Mouse (Mus musculus): ENCODE data around the gene Abcf1.

Abcf1 gene

GRCm38 (mm10) chr17:35920384-35920783 lies 49.2 kb downstream of the Abcf1 start:
- peak; percentile 25 for DNase-seq (ENCODE audit: low read depth, low spot score)

- DNase-seq (ENCODE audit: low read depth, low spot score), result no peak
Measured at GRCm38 (mm10) chr17:35919864-35920301, 49.7 kb downstream of the Abcf1 start.

- peak; percentile 100 for DNase-seq (ENCODE audit: low read depth, low spot score)
Measured at GRCm38 (mm10) chr17:35919060-35919715, 50.4 kb downstream of the Abcf1 start.

GRCm38 (mm10) chr17:35918276-35919059 lies 51.1 kb downstream of the Abcf1 start:
- peak; percentile 77 for DNase-seq (ENCODE audit: low read depth, low spot score)

DNA sequence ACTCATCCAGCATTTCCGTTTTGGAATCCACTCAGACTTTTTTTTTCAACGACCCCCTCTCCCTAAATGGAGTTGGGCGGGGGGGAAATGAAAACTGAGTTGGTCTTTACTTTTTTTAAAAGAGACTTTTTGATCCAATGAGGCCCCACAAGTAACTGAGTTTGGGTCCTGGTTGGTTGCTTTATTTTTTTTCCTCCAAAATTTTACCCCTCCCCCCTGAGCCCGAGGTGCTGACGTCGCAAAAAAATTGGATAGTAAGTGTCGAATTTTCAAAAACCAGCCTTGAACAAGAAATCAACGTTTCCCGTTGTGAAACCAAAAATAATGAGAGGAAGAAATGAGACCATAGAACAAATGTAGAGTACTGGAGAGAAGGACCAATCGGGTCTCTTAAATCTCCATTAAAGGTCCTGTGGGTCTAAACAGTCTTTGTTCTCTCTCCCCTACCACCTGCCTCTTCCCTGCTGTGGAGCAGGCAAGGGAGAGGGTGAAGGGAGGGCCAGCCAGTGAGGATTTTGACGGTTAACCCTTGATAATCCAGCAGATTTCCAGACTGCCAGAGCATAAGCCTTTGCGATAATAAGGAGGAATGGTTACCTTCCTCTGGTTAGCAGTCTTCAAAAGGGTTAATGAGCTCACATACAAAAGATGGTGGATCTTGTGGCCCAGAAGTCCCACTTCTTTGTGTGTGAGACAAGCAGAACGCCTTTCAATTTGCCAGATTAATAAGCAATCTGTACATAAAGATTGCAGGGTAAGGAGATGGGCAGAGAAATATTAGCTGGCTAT lies 51.9 kb downstream of the Abcf1 start:
- peak; percentile 94 for DNase-seq (ENCODE audit: low read depth, low spot score)

- peak; percentile 48 for DNase-seq (ENCODE audit: low read depth, low spot score)
Measured at GRCm38 (mm10) chr17:35917143-35917462, 52.5 kb downstream of the Abcf1 start.

DNA sequence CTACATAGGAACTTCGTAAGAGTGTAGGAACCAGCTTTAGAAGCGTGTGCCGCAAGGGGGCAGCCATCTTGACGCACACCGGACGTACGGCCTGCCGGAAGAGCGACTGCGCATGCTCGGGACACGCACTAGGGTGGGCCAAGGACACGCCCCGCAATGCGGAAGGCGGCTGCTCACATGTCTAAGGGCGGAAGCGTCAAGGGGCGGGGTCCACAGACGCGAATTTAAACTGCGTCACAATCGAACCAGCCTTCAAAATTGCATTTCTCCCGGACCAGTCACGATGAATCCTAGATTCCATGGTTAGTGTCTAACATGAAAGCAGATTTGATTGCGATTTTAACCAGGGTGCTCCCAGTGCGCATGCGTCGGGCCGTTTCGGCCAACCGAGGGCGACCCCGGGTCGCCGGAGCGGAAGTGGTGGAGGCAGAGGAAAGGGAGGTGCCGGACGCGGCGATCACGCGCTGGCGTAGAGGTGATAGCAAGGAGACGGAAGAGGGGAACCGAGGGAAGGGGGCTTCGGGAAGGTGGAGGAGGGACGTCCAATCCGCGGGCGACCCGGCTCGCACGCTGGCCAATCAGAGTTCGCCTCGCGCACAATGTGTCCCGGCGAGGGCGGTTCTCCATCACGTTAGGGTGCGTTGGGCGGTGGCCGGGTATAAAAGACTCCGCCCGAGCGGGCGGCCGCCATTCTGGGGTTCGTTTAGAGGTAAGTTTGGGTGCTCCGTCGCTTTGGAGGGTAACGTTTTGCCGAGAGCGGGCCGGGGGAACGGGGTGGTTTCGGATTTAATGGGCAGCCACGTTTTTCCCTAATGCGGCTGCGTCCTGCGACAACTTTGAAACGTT lies 53.0 kb downstream of the Abcf1 start, which contains the start of the genes Mrps18b and Ppp1r10:
Gene Mrps18b (minus strand): TSS at position 93 of the 846 bp plus-strand sequence.
Gene Ppp1r10 (plus strand): TSS at position 138 of the 846 bp plus-strand sequence.
- peak; percentile 100 for DNase-seq (ENCODE audit: low read depth, low spot score)

- peak; percentile 35 for DNase-seq (ENCODE audit: low read depth, low spot score)
Measured at GRCm38 (mm10) chr17:35915538-35916296, 53.8 kb downstream of the Abcf1 start.

GRCm38 (mm10) chr17:35914975-35915374 lies 54.6 kb downstream of the Abcf1 start:
- no peak for DNase-seq (ENCODE audit: low read depth, low spot score)

DNA sequence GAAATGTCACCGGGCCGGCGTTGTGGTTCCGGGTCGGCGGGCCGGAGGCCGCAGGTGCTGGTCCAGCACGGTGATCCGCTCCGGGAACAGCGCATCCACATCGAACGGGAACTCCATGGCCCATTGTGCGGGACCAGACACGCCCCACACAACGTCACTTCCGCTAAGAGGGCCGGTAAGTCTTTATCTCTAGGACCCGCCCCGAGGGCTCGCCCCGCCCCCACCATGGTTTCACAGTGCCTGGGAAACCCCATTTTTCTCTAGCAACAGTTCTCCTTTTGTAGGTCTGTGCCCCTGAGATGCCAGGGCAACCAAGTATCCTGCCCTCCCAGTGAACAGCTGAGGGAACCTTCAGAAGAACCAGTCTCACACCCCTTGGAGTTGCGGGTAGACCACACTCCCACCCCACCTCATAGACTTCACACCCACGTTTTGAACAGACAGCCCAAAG lies 59.6 kb downstream of the Abcf1 start, which contains the start of gene Atat1:
Gene Atat1 (minus strand): TSS at position 157 of the 451 bp plus-strand sequence.
- peak; percentile 96 for DNase-seq (ENCODE audit: low read depth, low spot score)

GRCm38 (mm10) chr17:35909186-35909918 lies 60.2 kb downstream of the Abcf1 start:
- DNase-seq (ENCODE audit: low read depth, low spot score), result no peak

DNA sequence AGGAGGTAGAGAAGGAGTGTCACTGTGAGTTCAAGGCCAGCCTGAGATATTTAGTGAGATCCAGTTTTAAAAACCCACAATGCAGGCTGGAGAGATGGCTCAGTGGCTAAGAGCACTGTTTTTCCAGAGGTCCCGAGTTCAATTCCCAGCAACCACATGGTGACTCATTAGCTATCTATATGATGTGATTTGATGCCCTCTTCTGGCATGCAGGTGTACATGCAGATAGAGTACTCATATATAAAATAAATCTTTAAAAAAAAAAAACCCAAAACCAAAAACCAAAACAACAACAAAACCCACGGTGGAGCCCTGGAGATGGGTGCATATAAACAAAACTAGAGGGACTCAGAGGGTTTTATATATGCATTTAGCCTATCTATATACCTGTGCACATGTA lies 62.0 kb downstream of the Abcf1 start:
- no peak for DNase-seq (ENCODE audit: low read depth, low spot score)
